Mouse (Mus musculus) liver, postnatal 0 days (tissue): Measurements from ENCODE around the gene Atmin.

Experiments used
- CTCF ChIP-seq: sonication (generic); IDR thresholded peaks from 2 replicates; pipeline ENCODE4 v1.5.1; 2016; ENCODE audit warnings: antibody characterized with exemption, low read depth
- EP300 ChIP-seq: IDR thresholded peaks from 2 replicates; pipeline ENCODE4 v1.6.1; 2016; ENCODE audit warnings: antibody characterized with exemption, low read depth, mild to moderate bottlenecking

DNA sequence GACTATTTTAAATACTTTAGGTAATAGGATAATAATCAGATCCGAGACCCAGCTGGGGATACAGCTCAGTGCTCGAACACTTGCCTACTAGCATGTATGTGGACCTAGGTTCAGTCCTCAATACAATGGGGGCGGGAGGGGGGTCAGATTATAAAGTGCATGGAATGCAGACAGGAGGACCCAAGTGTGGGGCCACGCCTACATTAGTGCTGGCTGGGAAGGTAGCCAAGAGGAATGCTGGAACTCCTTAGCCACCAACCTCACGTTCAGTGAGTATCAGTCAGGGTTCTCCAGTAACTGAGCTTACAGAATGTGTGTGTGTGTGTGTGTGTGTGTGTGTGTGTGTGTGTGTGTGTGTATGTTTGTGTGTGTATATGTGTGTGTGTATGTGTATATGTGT is 8.2 kb downstream of the Atmin start:
- no peak for TF ChIP-seq CTCF
- no peak for TF ChIP-seq EP300
